Mouse (Mus musculus) spleen, adult 2 months (tissue): ENCODE measurements around the gene Plekha1.

Experiments
- CTCF ChIP-seq: fragments of 200-500 bp; IDR thresholded peaks from 2 replicates; pipeline ENCODE4 v1.5.1; 2011; ENCODE audit warnings: mild to moderate bottlenecking, inconsistent platforms; ENCODE audit not compliant: insufficient read depth, insufficient read length, insufficient replicate concordance; ENCODE audit errors: extremely low read depth
- POLR2A ChIP-seq: fragments of 200-500 bp; IDR thresholded peaks from 2 replicates; pipeline ENCODE4 v1.6.1; 2011; ENCODE audit warnings: low read depth, low read length, inconsistent platforms

DNA sequence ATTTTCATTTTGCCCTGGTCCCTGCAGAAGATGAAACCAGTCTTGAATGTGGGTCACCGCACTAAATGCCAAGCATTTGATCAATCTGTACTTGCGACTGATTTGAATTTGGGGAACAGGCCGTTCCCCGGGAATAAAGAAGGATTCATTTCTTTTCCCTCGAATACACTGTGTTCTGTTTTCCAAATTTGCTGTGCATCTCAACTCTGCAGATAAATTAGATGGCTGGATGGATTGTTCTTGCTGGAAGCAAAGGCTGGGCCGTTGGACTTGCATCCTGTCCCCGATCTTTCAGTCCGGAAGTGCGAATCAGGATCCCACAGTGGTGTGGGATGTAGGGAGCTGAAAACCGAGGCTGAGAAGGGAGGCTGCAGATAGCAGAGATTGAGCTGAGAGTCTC is 87.8 kb downstream of the Plekha1 start:
- TF ChIP-seq CTCF (no peak), POLR2A (no peak)
